Mouse (Mus musculus) kidney, postnatal 14 days (tissue): ENCODE data around the gene Angpt4.

Source experiments
- DNase-seq: peaks from one replicate; pipeline ENCODE4 v3.0.0; 2022; ENCODE audit warnings: mixed read lengths

Gene Angpt4

DNA sequence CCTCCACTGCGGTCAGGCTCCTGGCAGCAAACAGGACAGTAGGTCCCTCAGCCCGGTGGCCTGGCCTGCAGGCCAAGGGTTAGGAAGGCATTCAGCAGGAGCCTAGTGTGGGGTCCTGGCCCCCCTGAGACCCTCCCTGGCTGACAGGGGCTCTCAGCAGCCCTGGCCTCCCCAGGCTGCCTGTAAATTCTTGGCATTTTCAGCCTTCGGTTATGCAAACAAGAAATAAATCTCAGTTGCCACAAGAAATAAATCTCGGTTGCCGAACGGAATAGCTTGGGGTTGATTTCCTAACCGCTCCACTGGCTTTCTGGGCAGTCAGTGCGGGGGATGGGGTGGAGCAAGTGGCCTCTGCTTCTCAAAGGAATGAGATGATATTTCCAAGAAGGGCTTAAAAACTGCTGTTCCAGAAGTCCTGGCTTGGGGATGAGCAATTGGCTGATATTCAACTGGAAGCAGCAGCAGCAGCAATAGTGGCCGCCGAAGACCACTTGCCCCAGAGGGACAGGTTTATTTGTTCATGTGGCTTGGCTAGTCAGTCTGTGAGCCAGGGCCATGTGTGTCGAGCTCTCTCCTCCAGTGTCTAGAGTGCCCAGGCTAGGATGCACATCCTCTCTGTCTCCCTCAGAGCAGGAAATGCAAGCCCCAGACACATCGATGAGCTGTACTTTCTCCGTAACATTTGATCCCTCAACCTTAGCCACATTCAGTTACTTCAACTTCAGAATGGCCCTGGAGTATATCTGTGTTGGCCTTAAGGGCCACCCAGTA lies 5.2 kb downstream of the Angpt4 start:
- DNase-seq = peak; percentile 72

GRCm38 (mm10) chr2:151919140-151919539 lies 8.1 kb downstream of the Angpt4 start:
- peak; percentile 70 for DNase-seq

DNA sequence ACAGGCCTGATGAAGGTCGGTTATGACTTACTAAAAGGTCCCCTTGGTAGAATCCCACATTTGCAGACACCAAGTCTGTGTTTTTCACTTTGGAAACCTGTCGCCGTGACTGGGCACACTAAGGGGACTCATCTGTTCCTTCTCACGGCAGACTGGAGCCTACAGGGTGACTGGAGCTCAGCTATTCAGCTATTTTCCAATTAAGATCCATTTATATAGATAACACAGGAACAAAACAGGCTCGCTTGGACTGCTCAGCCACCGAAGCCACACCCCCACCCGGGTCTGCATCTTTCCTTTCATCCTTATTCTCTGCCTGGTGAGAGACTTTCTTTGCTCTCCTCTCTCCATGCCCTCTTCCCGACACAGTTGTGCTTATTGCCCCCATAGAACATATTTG lies 10.1 kb downstream of the Angpt4 start:
- no peak for DNase-seq

GRCm38 (mm10) chr2:151921596-151921995 lies 10.6 kb downstream of the Angpt4 start:
- DNase-seq = no peak

DNA sequence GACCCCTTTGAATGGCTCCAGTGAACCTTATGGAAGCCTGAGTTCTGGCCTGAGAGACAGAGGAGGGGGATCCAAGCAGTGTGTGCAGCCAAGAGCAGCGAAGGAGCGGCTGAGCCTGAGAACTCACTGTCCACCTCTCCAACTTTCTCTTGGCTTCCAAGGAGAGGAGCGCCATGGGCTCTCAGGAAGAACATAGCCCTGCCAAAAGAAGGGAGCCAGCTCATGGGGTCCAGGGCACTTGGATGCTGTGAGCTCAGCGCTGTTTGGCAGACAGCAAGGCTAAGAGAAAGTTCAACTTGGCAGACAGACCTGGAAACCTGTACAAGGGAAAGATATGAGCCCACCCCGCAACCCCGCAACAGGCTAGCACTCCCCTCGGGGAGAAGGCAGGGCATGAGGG lies 13.3 kb downstream of the Angpt4 start:
- DNase-seq = no peak

DNA sequence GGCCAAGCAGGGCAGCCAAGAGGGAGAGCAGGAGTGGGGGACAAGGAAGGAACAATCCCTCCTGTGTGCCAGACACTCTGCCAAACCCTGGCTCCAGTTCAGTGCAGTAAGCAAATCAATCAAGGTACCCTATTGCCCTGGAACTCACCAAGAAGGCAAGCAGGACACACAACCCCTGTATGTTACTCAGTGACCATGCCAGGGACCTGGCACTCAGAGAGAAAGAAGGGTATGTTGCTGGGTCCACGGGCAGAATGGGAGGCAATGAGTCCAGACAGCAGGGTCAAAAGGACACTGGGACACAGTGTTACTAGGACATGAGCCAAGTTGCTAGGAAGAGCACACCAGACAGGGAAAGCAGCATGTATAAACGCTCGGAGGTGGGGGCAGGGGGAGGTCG lies 14.7 kb downstream of the Angpt4 start:
- peak; percentile 69 for DNase-seq

DNA sequence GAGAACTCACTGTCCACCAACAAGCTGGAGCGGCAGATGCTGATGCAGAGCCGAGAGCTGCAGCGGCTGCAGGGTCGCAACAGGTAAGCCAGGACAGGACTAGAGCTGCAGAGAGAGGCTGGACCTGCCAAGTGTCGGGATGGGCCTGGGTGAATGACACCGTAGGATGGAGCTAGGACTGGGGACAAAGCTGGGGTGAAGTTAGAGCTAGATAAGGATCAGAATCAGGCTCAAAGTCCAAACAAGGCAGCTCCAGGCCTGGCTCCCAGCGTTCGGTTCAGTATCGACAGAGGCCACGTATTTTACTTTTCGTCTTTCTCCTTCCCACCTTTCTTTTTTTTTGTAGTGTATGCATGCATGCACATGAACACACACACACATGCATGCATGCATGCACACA lies 16.1 kb downstream of the Angpt4 start:
- DNase-seq = no peak

DNA sequence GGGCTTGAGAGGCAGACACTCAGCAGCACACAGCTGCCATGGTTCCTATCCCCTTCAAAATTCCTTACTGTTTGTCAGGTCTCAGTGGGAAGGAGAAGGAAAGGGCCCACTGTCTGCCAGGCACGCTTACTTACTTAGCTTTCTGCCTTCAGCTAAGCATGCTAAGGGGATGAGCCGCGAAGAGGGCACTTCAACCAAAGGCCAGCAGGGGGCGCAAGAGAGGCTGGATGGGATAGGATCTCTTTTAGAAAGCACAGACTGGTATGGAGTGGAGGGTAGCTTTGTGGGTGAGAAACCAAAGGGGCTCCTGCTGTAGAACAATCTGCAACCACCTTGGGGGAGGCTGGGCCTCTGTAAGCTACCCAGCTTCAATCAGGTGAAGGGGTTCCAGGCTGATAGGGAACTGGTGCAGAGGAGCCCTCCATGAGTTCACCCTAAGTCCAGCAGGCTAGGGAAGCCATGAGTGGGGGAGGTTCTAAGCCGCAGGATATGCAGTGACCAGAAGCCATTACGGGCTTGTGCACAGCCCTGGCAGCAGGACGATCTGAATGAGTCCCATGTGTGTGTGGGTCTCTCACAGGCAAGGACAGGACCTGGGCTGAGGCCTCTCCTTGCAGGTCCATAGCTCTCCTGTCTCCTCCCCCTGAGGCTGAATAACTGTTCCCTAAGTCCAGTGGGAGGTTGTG lies 19.5 kb downstream of the Angpt4 start:
- peak; percentile 82 for DNase-seq

DNA sequence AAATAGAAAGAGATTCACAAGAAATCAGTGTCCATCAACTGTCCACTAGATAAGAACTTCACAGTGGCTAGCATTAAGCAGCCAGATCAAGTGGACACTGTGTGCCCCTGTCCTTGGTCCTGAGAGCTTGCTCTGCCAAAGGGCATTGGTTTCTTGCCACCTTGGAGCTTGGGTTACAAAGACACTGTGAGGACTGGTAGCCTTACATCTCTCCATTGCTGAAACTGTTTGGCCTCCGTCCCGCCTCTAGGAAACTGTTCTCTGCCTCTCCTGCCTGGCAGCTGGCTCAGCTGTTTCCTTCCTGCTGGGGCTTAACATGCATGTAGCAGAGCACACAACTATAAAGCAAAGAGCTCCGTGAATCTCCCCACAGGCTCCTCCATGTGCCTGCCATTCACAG lies 26.9 kb downstream of the Angpt4 start:
- peak; percentile 40 for DNase-seq

- DNase-seq = peak; percentile 26
These were observed 27.8 kb downstream of the Angpt4 start for GRCm38 (mm10) chr2:151938780-151939200.

GRCm38 (mm10) chr2:151939651-151940420 lies 28.8 kb downstream of the Angpt4 start:
- DNase-seq = no peak

- DNase-seq = peak; percentile 49
These were observed 30.3 kb downstream of the Angpt4 start for GRCm38 (mm10) chr2:151941269-151941668.

DNA sequence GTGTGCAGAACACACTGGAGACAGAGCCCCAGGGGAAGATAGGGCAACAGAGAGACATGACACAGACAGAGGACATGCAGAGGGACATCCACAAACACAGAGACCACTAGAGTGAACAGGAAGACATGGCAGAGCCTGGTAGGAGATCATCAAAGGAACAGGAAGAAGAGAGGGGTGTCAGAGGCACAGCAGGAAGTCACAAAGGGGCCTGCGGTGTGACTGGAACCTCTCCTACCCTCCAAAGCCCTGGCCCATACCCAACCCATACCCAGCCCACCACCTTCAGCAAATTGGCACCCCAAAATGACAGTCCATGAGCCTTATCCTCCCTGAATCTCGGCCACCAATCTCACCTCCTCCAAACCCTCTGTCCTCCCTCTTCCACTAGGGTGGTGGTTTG lies 33.1 kb downstream of the Angpt4 start:
- no peak for DNase-seq

- DNase-seq = no peak
These were observed 36.6 kb downstream of the Angpt4 start for GRCm38 (mm10) chr2:151947617-151948016.

- DNase-seq = no peak
These were observed 37.3 kb downstream of the Angpt4 start for GRCm38 (mm10) chr2:151948311-151948710.

- DNase-seq = no peak
These were observed 38.2 kb downstream of the Angpt4 start for GRCm38 (mm10) chr2:151949082-151949774.

DNA sequence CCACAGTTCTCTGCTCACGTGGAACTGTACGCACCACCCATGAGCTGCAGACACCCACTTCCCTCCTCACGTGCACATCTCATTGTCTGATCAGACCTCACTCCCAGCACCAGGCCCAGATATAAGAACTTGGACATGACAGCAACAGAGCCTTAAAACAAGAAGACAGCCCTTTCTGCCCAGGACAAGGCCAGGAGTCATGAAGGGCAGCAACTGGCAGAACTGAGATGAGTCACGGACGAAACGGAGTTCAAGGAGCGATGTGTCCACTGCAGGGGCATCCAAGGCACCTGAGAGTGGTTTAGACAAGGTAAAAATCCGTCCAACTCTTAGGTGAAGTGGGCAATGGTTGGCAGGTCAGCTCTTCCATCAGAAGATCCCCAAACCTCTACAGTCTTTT lies 42.7 kb downstream of the Angpt4 start:
- no peak for DNase-seq

- no peak for DNase-seq
These were observed 45.6 kb downstream of the Angpt4 start for GRCm38 (mm10) chr2:151956500-151957137.

DNA sequence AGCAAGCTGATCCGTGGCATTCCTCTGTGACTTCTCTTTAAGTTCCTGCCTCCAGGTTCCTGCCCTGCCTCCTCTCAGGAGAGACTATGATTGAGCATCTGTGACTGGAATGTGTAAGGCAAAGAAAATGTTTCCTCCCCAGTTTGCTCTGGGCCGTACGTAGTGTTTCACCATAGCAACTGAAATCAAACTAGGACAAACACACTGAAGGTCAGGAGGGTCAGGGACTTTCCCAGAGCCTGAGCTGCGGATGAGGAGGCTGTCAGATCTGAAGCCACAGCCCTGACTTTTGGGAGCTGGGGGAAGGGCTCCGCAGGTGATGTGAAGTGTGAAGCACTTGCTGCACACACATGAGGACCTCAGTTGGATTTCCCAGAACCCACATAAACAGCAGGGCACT lies 48.3 kb downstream of the Angpt4 start:
- DNase-seq = no peak

- no peak for DNase-seq
These were observed 50.5 kb downstream of the Angpt4 start for GRCm38 (mm10) chr2:151961284-151962196.

- peak; percentile 81 for DNase-seq
These were observed 51.5 kb downstream of the Angpt4 start for GRCm38 (mm10) chr2:151962474-151962873.
